Mouse (Mus musculus): ENCODE measurements around the gene Gadd45b. TPM values are rescaled to one million over a fixed set of nuclear protein-coding genes. Genes with fewer than 3 reads are reported as not detected.

The Gadd45b gene
- polyA plus RNA-seq, 1 experiment from 2014 or later = 5.8 TPM

- no peak overlapping the region for H3K4me2 ChIP-seq (ENCODE audit: low read length)
- no peak overlapping the region for H3K27ac ChIP-seq (ENCODE audit: low read length)
- WGBS = 64% methylated on average over 4 of the region's 4 CpGs
- no peak overlapping the region for H3K9ac ChIP-seq (replicated peaks; ENCODE audit: low read depth, low read length)
- H3K36me3 ChIP-seq (ENCODE audit: control insufficient read depth, insufficient read depth) = no peaks in the 10 kb centered on the region
- H3K4me3 ChIP-seq (replicated peaks; ENCODE audit: low read length) = no peak overlapping the region
- H3K4me1 ChIP-seq (replicated peaks; ENCODE audit: control insufficient read depth, insufficient read depth, low read length) = 0 out of 2 replicates have a peak, but pooled peaks cover 5% of the 10 kb centered on the region
- no peaks in the 10 kb centered on the region for H3K9me3 ChIP-seq (ENCODE audit: control insufficient read depth, low read length)
- no peaks in the 10 kb centered on the region for H3K27me3 ChIP-seq (replicated peaks; ENCODE audit: control insufficient read depth, insufficient read depth, low read length)
- ATAC-seq = no peak
Observed at GRCm38 (mm10) chr10:80957791-80958190, 27.9 kb downstream of the Gadd45b start.

DNA sequence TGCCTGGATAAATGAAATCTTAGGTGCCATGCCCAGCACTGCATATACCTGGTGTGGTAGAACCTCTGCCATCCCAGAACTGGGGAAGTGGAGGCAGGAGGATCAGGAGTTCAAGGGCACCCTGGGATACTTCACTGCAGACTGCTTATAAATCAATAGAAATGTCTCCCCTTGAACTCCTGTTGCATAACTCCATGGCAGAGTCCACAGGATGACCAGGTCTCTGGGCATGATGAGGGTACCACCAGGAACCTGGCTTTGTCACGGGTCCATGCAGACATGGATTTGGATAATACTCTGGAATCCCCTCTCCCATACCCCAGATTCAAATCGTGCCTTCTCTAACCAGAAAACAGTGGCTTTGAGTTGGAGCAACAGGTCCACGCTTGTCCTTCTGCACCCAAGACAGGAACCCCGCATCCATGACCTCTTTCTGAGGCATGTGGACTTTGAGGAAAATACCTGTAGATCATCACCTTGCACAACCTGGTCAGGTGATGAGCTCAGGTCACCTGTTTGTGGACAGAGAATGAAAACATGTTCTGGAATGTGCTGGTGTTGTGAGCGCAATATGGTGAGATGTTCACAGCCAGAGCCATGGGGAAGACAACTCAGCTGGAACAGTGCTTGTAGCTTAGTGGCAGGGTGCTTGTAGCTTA lies 29.2 kb downstream of the Gadd45b start:
- no peak for ATAC-seq
- no peaks in the 10 kb centered on the region for H3K9me3 ChIP-seq (ENCODE audit: control insufficient read depth, low read length)
- no peak overlapping the region for H3K27ac ChIP-seq (ENCODE audit: low read length)
- no peaks in the 10 kb centered on the region for H3K36me3 ChIP-seq (ENCODE audit: control insufficient read depth, insufficient read depth)
- H3K27me3 ChIP-seq (replicated peaks; ENCODE audit: control insufficient read depth, insufficient read depth, low read length) = no peaks in the 10 kb centered on the region
- H3K4me3 ChIP-seq (replicated peaks; ENCODE audit: low read length) = no peak overlapping the region
- H3K4me1 ChIP-seq (replicated peaks; ENCODE audit: control insufficient read depth, insufficient read depth, low read length) = 0 out of 2 replicates have a peak, but pooled peaks cover 5% of the 10 kb centered on the region
- 91% methylated on average over 5 of the region's 5 CpGs for WGBS
- no peak overlapping the region for H3K9ac ChIP-seq (replicated peaks; ENCODE audit: low read depth, low read length)
- no peak overlapping the region for H3K4me2 ChIP-seq (ENCODE audit: low read length)

GRCm38 (mm10) chr10:80960551-80961508 lies 31.0 kb downstream of the Gadd45b start:
- no peaks in the 10 kb centered on the region for H3K27me3 ChIP-seq (replicated peaks; ENCODE audit: control insufficient read depth, insufficient read depth, low read length)
- H3K4me1 ChIP-seq (replicated peaks; ENCODE audit: control insufficient read depth, insufficient read depth, low read length) = 0 out of 2 replicates have a peak, but pooled peaks cover 5% of the 10 kb centered on the region
- peak; percentile 18; the same call in 1 of the 2 replicates for ATAC-seq
- H3K4me2 ChIP-seq (ENCODE audit: low read length) = no peak overlapping the region
- WGBS = 16% methylated on average over 11 of the region's 16 CpGs
- no peak overlapping the region for H3K27ac ChIP-seq (ENCODE audit: low read length)
- H3K9ac ChIP-seq (replicated peaks; ENCODE audit: low read depth, low read length) = no peak overlapping the region
- no peak overlapping the region for H3K4me3 ChIP-seq (replicated peaks; ENCODE audit: low read length)
- H3K36me3 ChIP-seq (ENCODE audit: control insufficient read depth, insufficient read depth) = no peaks in the 10 kb centered on the region
- H3K9me3 ChIP-seq (ENCODE audit: control insufficient read depth, low read length) = no peaks in the 10 kb centered on the region

DNA sequence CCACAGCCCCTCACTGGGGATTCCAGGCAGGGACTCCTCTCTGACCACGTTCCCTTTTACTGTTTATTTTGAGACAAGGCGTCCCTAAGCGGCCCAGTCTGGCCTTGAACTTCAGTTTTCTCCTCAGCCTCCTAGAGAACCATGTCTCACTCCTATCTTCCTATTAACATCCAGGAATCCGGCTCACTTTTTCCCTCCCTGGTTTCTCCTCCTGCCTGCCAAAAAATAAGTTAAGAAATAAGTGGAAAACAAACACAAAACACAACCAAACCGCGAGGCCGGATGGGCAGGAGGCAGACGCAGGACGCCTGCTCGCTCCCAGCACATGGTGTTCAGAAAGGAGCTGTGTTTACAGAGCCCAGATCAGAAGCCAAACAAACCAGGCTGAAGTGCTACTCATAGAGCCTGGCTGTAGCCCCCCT lies 32.2 kb downstream of the Gadd45b start:
- Histone ChIP-seq H3K36me3 (ENCODE audit: control insufficient read depth, insufficient read depth) (no peaks in the 10 kb centered on the region), H3K4me3 (replicated peaks; ENCODE audit: low read length) (no peak overlapping the region), H3K4me2 (ENCODE audit: low read length) (no peak overlapping the region), H3K4me1 (replicated peaks; ENCODE audit: control insufficient read depth, insufficient read depth, low read length) (peaks cover 8% of the 10 kb centered on the region), H3K9me3 (ENCODE audit: control insufficient read depth, low read length) (no peaks in the 10 kb centered on the region), H3K27ac (ENCODE audit: low read length) (no peak overlapping the region), H3K9ac (replicated peaks; ENCODE audit: low read depth, low read length) (no peak overlapping the region), H3K27me3 (replicated peaks; ENCODE audit: control insufficient read depth, insufficient read depth, low read length) (no peaks in the 10 kb centered on the region)
- WGBS = 67% methylated on average over 10 of the region's 10 CpGs
- ATAC-seq = no peak

DNA sequence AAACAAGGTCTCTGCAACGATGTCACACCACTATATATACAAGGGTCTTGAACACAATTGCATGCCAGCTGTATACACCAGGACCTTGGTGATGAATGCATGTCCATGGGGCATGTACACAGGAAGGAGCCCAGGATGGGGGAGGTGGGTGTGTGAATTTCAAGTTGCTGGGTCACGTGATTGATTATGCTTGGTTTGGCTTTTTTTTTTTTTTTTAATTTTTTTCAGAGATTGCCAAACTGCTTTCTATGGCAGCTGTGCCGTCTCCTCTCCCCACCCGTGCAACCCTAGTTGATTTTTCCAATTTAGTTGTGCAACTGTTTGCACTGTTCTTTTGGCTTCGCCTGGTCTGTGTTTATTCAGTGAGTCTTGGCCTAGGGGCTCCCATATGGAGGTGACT lies 32.7 kb downstream of the Gadd45b start:
- Histone ChIP-seq H3K9ac (replicated peaks; ENCODE audit: low read depth, low read length) (no peak overlapping the region), H3K9me3 (ENCODE audit: control insufficient read depth, low read length) (no peaks in the 10 kb centered on the region), H3K4me3 (replicated peaks; ENCODE audit: low read length) (no peak overlapping the region), H3K27me3 (replicated peaks; ENCODE audit: control insufficient read depth, insufficient read depth, low read length) (no peaks in the 10 kb centered on the region), H3K4me1 (replicated peaks; ENCODE audit: control insufficient read depth, insufficient read depth, low read length) (peaks cover 11% of the 10 kb centered on the region), H3K27ac (ENCODE audit: low read length) (no peak overlapping the region), H3K36me3 (ENCODE audit: control insufficient read depth, insufficient read depth) (no peaks in the 10 kb centered on the region), H3K4me2 (ENCODE audit: low read length) (no peak overlapping the region)
- WGBS = 62% methylated on average over 5 of the region's 5 CpGs
- ATAC-seq = no peak

GRCm38 (mm10) chr10:80963031-80963975 lies 33.4 kb downstream of the Gadd45b start:
- 58% methylated on average over 12 of the region's 12 CpGs for WGBS
- H3K4me1 ChIP-seq (replicated peaks; ENCODE audit: control insufficient read depth, insufficient read depth, low read length) = peaks cover 11% of the 10 kb centered on the region
- ATAC-seq = no peak
- no peaks in the 10 kb centered on the region for H3K36me3 ChIP-seq (ENCODE audit: control insufficient read depth, insufficient read depth)
- no peaks in the 10 kb centered on the region for H3K9me3 ChIP-seq (ENCODE audit: control insufficient read depth, low read length)
- H3K27me3 ChIP-seq (replicated peaks; ENCODE audit: control insufficient read depth, insufficient read depth, low read length) = no peaks in the 10 kb centered on the region
- H3K4me3 ChIP-seq (replicated peaks; ENCODE audit: low read length) = no peak overlapping the region
- no peak overlapping the region for H3K27ac ChIP-seq (ENCODE audit: low read length)
- no peak overlapping the region for H3K9ac ChIP-seq (replicated peaks; ENCODE audit: low read depth, low read length)
- H3K4me2 ChIP-seq (ENCODE audit: low read length) = no peak overlapping the region

- no peak for ATAC-seq
- WGBS = 70% methylated on average over 12 of the region's 12 CpGs
Observed at GRCm38 (mm10) chr10:80966296-80966695, 36.4 kb downstream of the Gadd45b start.

GRCm38 (mm10) chr10:80967101-80967656 lies 37.3 kb downstream of the Gadd45b start:
- Histone ChIP-seq H3K4me3 (replicated peaks; ENCODE audit: low read length) (no peak overlapping the region), H3K4me1 (replicated peaks; ENCODE audit: control insufficient read depth, insufficient read depth, low read length) (peaks cover 6% of the 10 kb centered on the region), H3K4me2 (ENCODE audit: low read length) (no peak overlapping the region), H3K27me3 (replicated peaks; ENCODE audit: control insufficient read depth, insufficient read depth, low read length) (no peaks in the 10 kb centered on the region), H3K9me3 (ENCODE audit: control insufficient read depth, low read length) (no peaks in the 10 kb centered on the region), H3K9ac (replicated peaks; ENCODE audit: low read depth, low read length) (no peak overlapping the region), H3K36me3 (ENCODE audit: control insufficient read depth, insufficient read depth) (no peaks in the 10 kb centered on the region), H3K27ac (ENCODE audit: low read length) (no peak overlapping the region)
- WGBS = 56% methylated on average over 3 of the region's 3 CpGs
- no peak for ATAC-seq

More at GRCm38 (mm10) chr10:80966296-80966695, 36.4 kb downstream of the Gadd45b start:
- Histone ChIP-seq H3K4me1 (replicated peaks; ENCODE audit: control insufficient read depth, insufficient read depth, low read length) (peaks cover 9% of the 10 kb centered on the region), H3K9me3 (ENCODE audit: control insufficient read depth, low read length) (no peaks in the 10 kb centered on the region), H3K4me2 (ENCODE audit: low read length) (no peak overlapping the region), H3K27ac (ENCODE audit: low read length) (no peak overlapping the region), H3K4me3 (replicated peaks; ENCODE audit: low read length) (no peak overlapping the region), H3K9ac (replicated peaks; ENCODE audit: low read depth, low read length) (no peak overlapping the region), H3K36me3 (ENCODE audit: control insufficient read depth, insufficient read depth) (no peaks in the 10 kb centered on the region), H3K27me3 (replicated peaks; ENCODE audit: control insufficient read depth, insufficient read depth, low read length) (no peaks in the 10 kb centered on the region)

All from forebrain, embryonic 16.5 days (tissue).